Mouse (Mus musculus) embryonic facial prominence, embryonic 12.5 days (tissue): ENCODE data around the gene Ralbp1. TPM values are rescaled to one million over a fixed set of nuclear protein-coding genes. Genes with fewer than 3 reads are reported as not detected.
A peak's percentile ranks its signal among the peaks of the same experiment; 100 is the strongest.

Experiments used
- ATAC-seq: fragments of 200-750 bp; cut with Nextera tagmentation; 2 replicates; pipeline ENCODE4 v1.8.0; 2017; ENCODE audit not compliant: insufficient number of reproducible peaks, insufficient read depth, low FRiP score, low TSS enrichment
- H3K27ac ChIP-seq: fragments of 300-500 bp; sonication (generic); 2 replicates; pipeline ENCODE4 v1.5.1; 2016; ENCODE audit warnings: mild to moderate bottlenecking
- H3K27me3 ChIP-seq: fragments of 300-500 bp; sonication (generic); 2 replicates; pipeline ENCODE4 v1.6.1; 2016; ENCODE audit warnings: mild to moderate bottlenecking, moderate library complexity
- H3K36me3 ChIP-seq: fragments of 300-500 bp; sonication (generic); 2 replicates; pipeline ENCODE4 v1.6.1; 2016; ENCODE audit warnings: mild to moderate bottlenecking
- H3K4me1 ChIP-seq: fragments of 300-500 bp; sonication (generic); 2 replicates; pipeline ENCODE4 v1.6.1; 2016
- H3K4me2 ChIP-seq: fragments of 300-500 bp; sonication (generic); replicated peaks from 2 replicates; pipeline ENCODE4 v1.6.1; 2016; ENCODE audit warnings: mild to moderate bottlenecking, moderate library complexity
- H3K4me3 ChIP-seq: fragments of 300-500 bp; sonication (generic); 2 replicates; pipeline ENCODE4 v1.5.1; 2016; ENCODE audit warnings: mild to moderate bottlenecking
- H3K9ac ChIP-seq: fragments of 300-500 bp; sonication (generic); 2 replicates; pipeline ENCODE4 v1.6.1; 2016; ENCODE audit warnings: mild to moderate bottlenecking, moderate library complexity
- H3K9me3 ChIP-seq: fragments of 300-500 bp; sonication (generic); 2 replicates; pipeline ENCODE4 v1.6.1; 2016; ENCODE audit warnings: mild to moderate bottlenecking, moderate library complexity
- WGBS: fragments of 180-500 bp; shearing (Covaris S2); methylation state at CpG from one replicate; pipeline ENCODE4 v1.1.7; 2016; 5-methylcytosine and 5-hydroxymethylcytosine counted together
- polyA plus RNA-seq: library from polyadenylated mRNA; unstranded; fragments of >200 nt; fragmentation: Nextera tagmentation; extraction: Ambion mirVana; gene quantifications from 2 replicates; pipeline ENCODE4 v1.2.1, GENCODE M21; 2016

The Ralbp1 gene
- 63.0 and 65.7 TPM in 2 replicates for polyA plus RNA-seq

- peak within 1 kb of the TSS; percentile 83 for H3K9ac ChIP-seq
- H3K4me3 ChIP-seq: peak within 1 kb of the TSS; percentile 87
- ATAC-seq: no peak
- no peaks in the 10 kb centered on the region for H3K27me3 ChIP-seq
- H3K4me2 ChIP-seq: peak within 1 kb of the TSS; percentile 89
- peak within 1 kb of the TSS; percentile 98 for H3K27ac ChIP-seq
- 12% methylated on average over 14 of the region's 14 CpGs for WGBS
- H3K9me3 ChIP-seq: no peaks in the 10 kb centered on the region
- peaks cover 16% of the 10 kb centered on the region; the same call in 1 of the 2 replicates for H3K4me1 ChIP-seq
- H3K36me3 ChIP-seq: no peaks in the 10 kb centered on the region
These were observed at the start of gene Ralbp1 for GRCm38 (mm10) chr17:65885697-65886529. Ralbp1 (minus strand) TSS chr17:65885798.

- ATAC-seq: no peak
- H3K4me1 ChIP-seq: peaks cover 7% of the 10 kb centered on the region
- no peaks in the 10 kb centered on the region for H3K27me3 ChIP-seq
- H3K27ac ChIP-seq: no peak overlapping the region
- no peak overlapping the region for H3K4me3 ChIP-seq
- H3K4me2 ChIP-seq: no peak overlapping the region
- 92% methylated on average over 2 of the region's 2 CpGs for WGBS
- H3K9me3 ChIP-seq: no peaks in the 10 kb centered on the region
- no peak overlapping the region for H3K9ac ChIP-seq
- H3K36me3 ChIP-seq: peaks cover 43% of the 10 kb centered on the region
These were observed 48.1 kb upstream of the Ralbp1 start for GRCm38 (mm10) chr17:65933741-65934140.

- H3K4me1 ChIP-seq: peaks cover 7% of the 10 kb centered on the region
- H3K27me3 ChIP-seq: no peaks in the 10 kb centered on the region
- ATAC-seq: no peak
- H3K9me3 ChIP-seq: no peaks in the 10 kb centered on the region
- no peak overlapping the region for H3K4me3 ChIP-seq
- H3K9ac ChIP-seq: no peak overlapping the region
- H3K4me2 ChIP-seq: no peak overlapping the region
- H3K36me3 ChIP-seq: peaks cover 42% of the 10 kb centered on the region
- 0 out of 2 replicates have a peak overlapping the region, but pooled peaks have one; percentile 20 for H3K27ac ChIP-seq
- 38% methylated on average over 6 of the region's 6 CpGs for WGBS
These were observed 45.9 kb upstream of the Ralbp1 start for GRCm38 (mm10) chr17:65931525-65931924.

GRCm38 (mm10) chr17:65930960-65931359, 45.4 kb upstream of the Ralbp1 start:
- no peak overlapping the region for H3K4me2 ChIP-seq
- 60% methylated on average over 6 of the region's 6 CpGs for WGBS
- H3K27me3 ChIP-seq: no peaks in the 10 kb centered on the region
- no peak overlapping the region for H3K4me3 ChIP-seq
- ATAC-seq: no peak
- no peak overlapping the region for H3K9ac ChIP-seq
- H3K27ac ChIP-seq: no peak overlapping the region
- H3K4me1 ChIP-seq: peaks cover 7% of the 10 kb centered on the region
- H3K9me3 ChIP-seq: no peaks in the 10 kb centered on the region
- peaks cover 42% of the 10 kb centered on the region for H3K36me3 ChIP-seq

GRCm38 (mm10) chr17:65930158-65930826, 44.7 kb upstream of the Ralbp1 start:
- Histone ChIP-seq H3K9ac (no peak overlapping the region), H3K4me2 (no peak overlapping the region), H3K27me3 (no peaks in the 10 kb centered on the region), H3K36me3 (peaks cover 44% of the 10 kb centered on the region), H3K27ac (no peak overlapping the region), H3K4me3 (no peak overlapping the region), H3K9me3 (no peaks in the 10 kb centered on the region), H3K4me1 (peaks cover 7% of the 10 kb centered on the region)
- WGBS: 73% methylated on average over 7 of the region's 7 CpGs
- ATAC-seq: 0 out of 2 replicates have a peak, but pooled peaks have one; percentile 56

GRCm38 (mm10) chr17:65929319-65929978, 43.9 kb upstream of the Ralbp1 start:
- no peaks in the 10 kb centered on the region for H3K27me3 ChIP-seq
- H3K27ac ChIP-seq: no peak overlapping the region
- no peak overlapping the region for H3K4me2 ChIP-seq
- H3K4me3 ChIP-seq: no peak overlapping the region
- H3K9me3 ChIP-seq: no peaks in the 10 kb centered on the region
- 81% methylated on average over 22 of the region's 22 CpGs for WGBS
- ATAC-seq: no peak
- H3K9ac ChIP-seq: no peak overlapping the region
- peaks cover 7% of the 10 kb centered on the region for H3K4me1 ChIP-seq
- H3K36me3 ChIP-seq: peaks cover 47% of the 10 kb centered on the region

- Histone ChIP-seq H3K27ac (no peak overlapping the region), H3K9ac (no peak overlapping the region), H3K36me3 (peaks cover 47% of the 10 kb centered on the region), H3K27me3 (no peaks in the 10 kb centered on the region), H3K4me3 (no peak overlapping the region), H3K4me1 (peaks cover 7% of the 10 kb centered on the region), H3K4me2 (no peak overlapping the region), H3K9me3 (no peaks in the 10 kb centered on the region)
- 85% methylated on average over 4 of the region's 4 CpGs for WGBS
- no peak for ATAC-seq
These were observed 41.5 kb upstream of the Ralbp1 start for GRCm38 (mm10) chr17:65927077-65927476.

- Histone ChIP-seq H3K27me3 (no peaks in the 10 kb centered on the region), H3K4me2 (no peak overlapping the region), H3K4me1 (no peaks in the 10 kb centered on the region), H3K4me3 (no peak overlapping the region), H3K9me3 (no peaks in the 10 kb centered on the region), H3K27ac (no peak overlapping the region), H3K9ac (no peak overlapping the region), H3K36me3 (peaks cover 52% of the 10 kb centered on the region)
- WGBS: 71% methylated on average over 5 of the region's 5 CpGs
- no peak for ATAC-seq
These were observed 38.6 kb upstream of the Ralbp1 start for GRCm38 (mm10) chr17:65924218-65924617.

- Histone ChIP-seq H3K9me3 (no peaks in the 10 kb centered on the region), H3K4me2 (no peak overlapping the region), H3K27me3 (no peaks in the 10 kb centered on the region), H3K9ac (no peak overlapping the region), H3K4me1 (no peaks in the 10 kb centered on the region), H3K4me3 (no peak overlapping the region), H3K27ac (no peak overlapping the region), H3K36me3 (peaks cover 43% of the 10 kb centered on the region)
- WGBS: 85% methylated on average over 6 of the region's 6 CpGs
- ATAC-seq: no peak
These were observed 36.4 kb upstream of the Ralbp1 start for GRCm38 (mm10) chr17:65921975-65922374.

GRCm38 (mm10) chr17:65919235-65919634, 33.6 kb upstream of the Ralbp1 start:
- H3K4me3 ChIP-seq: no peak overlapping the region
- peaks cover 23% of the 10 kb centered on the region for H3K36me3 ChIP-seq
- no peak overlapping the region for H3K4me2 ChIP-seq
- H3K4me1 ChIP-seq: 0 out of 2 replicates have a peak, but pooled peaks cover 3% of the 10 kb centered on the region
- H3K27ac ChIP-seq: no peak overlapping the region
- no peaks in the 10 kb centered on the region for H3K27me3 ChIP-seq
- no peak for ATAC-seq
- H3K9me3 ChIP-seq: no peaks in the 10 kb centered on the region
- no peak overlapping the region for H3K9ac ChIP-seq
- 49% methylated on average over 3 of the region's 3 CpGs for WGBS

GRCm38 (mm10) chr17:65916135-65916668, 30.6 kb upstream of the Ralbp1 start:
- no peaks in the 10 kb centered on the region for H3K27me3 ChIP-seq
- H3K4me1 ChIP-seq: peaks cover 8% of the 10 kb centered on the region; the same call in 1 of the 2 replicates
- no peaks in the 10 kb centered on the region for H3K9me3 ChIP-seq
- H3K36me3 ChIP-seq: 0 out of 2 replicates have a peak, but pooled peaks cover 13% of the 10 kb centered on the region
- H3K9ac ChIP-seq: no peak overlapping the region
- no peak; the same call in 1 of the 2 replicates for ATAC-seq
- peak overlapping the region; percentile 69 for H3K27ac ChIP-seq
- no peak overlapping the region for H3K4me3 ChIP-seq
- 46% methylated on average over 8 of the region's 8 CpGs for WGBS
- H3K4me2 ChIP-seq: no peak overlapping the region
